In the genomic region with DNA sequence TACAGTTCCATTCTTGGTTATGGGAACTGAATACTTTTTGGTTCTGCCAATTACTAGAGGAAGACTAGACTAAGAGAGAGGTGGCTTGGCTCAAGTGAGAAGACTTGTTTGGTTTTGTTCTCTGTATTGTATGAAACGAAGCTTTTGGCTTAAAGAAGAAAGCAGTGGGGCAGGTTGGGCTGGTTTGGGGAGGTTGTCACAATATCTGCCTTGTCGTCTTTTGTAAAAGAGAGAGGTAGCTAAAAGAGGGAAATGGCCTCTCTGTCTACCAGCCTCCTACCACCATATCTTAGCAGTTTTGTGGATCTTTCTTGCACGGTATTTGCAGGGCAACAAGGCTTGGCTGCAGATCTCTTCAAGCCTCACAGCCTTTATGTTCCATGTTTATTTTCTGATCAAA, we compare ENCODE assay signal across 30 mouse cellular contexts. TPM values are rescaled to one million over a fixed set of nuclear protein-coding genes. Genes with fewer than 3 reads are reported as not detected.
DNase-seq lines count a peak whose midpoint lies in the region; ATAC-seq and TF ChIP-seq lines count a peak whose summit lies in the region.
"Had no signal": no experiment of that assay in that cellular context is flagged by ENCODE, and none has a peak within 500 bp of the region (broad histone marks: within the 10 kb centered on the region; RNA-seq: fewer than 3 reads in every experiment).

No protein-coding gene starts in this region.

- peak; percentile 4 for DNase-seq in kidney, adult 18-20 months
- DNase-seq in kidney, adult 8-10 months, result no peak
- peak; percentile 84 for DNase-seq in urinary bladder, postnatal 14 days (ENCODE audit: low spot score)
- no peak for DNase-seq in urinary bladder, postnatal 4 days (ENCODE audit: low spot score in 2 of 2)
- DNase-seq in fat pad, adult 2 months (ENCODE audit: extremely low read depth, low read depth, low spot score), result peak; percentile 70
- no peak for DNase-seq in stomach, postnatal 0 days (ENCODE audit: low spot score)
- no peak for DNase-seq in thymus, postnatal 4 days
- DNase-seq: adrenal gland, adult 8-10 months; cerebellum, adult 9-10 months; cerebellum, postnatal 36 days; gastrocnemius, adult 2 months; gastrocnemius, postnatal 36 days; heart, postnatal 14 days; kidney, adult 11 months; kidney, postnatal 36 days; layer of hippocampus, postnatal 36 days; left cerebral cortex, postnatal 4 days; liver, embryonic 13.5 days; midbrain, embryonic 14.5 days; thymus, adult 18-20 months; thymus, postnatal 25 days had no signal

- TF ChIP-seq EP300 in stomach, postnatal 0 days (optimal IDR thresholded peaks at IDR 0.05), result no peak

- no peak overlapping the region for H3K4me3 ChIP-seq in stomach, postnatal 0 days (ENCODE audit: low read depth, low read length)
- H3K4me3 ChIP-seq: forebrain, embryonic 10.5 days; forebrain, embryonic 15.5 days; gastrocnemius, adult 2 months; heart, embryonic 13.5 days; hindbrain, embryonic 10.5 days; hindbrain, embryonic 15.5 days; layer of hippocampus, adult 2 months; liver, embryonic 13.5 days; lung, embryonic 15.5 days had no signal

- no peak for TF ChIP-seq CTCF in stomach, postnatal 0 days (IDR thresholded peaks at IDR 0.05; ENCODE audit: low read depth)

- H3K4me1 ChIP-seq in stomach, postnatal 0 days (replicated peaks; ENCODE audit: control insufficient read depth, insufficient read depth), result no peaks in the 10 kb centered on the region
- H3K4me1 ChIP-seq: forebrain, embryonic 15.5 days; heart, embryonic 13.5 days; hindbrain, embryonic 10.5 days; hindbrain, embryonic 15.5 days; liver, embryonic 13.5 days had no signal

- H3K27me3 ChIP-seq in stomach, postnatal 0 days (ENCODE audit: control insufficient read depth, insufficient read depth, low read length), result no peaks in the 10 kb centered on the region
- H3K27me3 ChIP-seq: forebrain, embryonic 15.5 days; heart, embryonic 13.5 days; hindbrain, embryonic 15.5 days; liver, embryonic 13.5 days; lung, embryonic 15.5 days had no signal

- H3K36me3 ChIP-seq in stomach, postnatal 0 days (ENCODE audit: control insufficient read depth, insufficient read depth, low read length), result no peaks in the 10 kb centered on the region
- H3K36me3 ChIP-seq: forebrain, embryonic 10.5 days; forebrain, embryonic 15.5 days; G1E; heart, embryonic 13.5 days; hindbrain, embryonic 10.5 days; hindbrain, embryonic 15.5 days; liver, embryonic 13.5 days; lung, embryonic 15.5 days had no signal

- WGBS in stomach, postnatal 0 days, result 43% methylated on average over 3 of the region's 3 CpGs

- no peak overlapping the region for H3K9ac ChIP-seq in stomach, postnatal 0 days (ENCODE audit: low read length)
- H3K9ac ChIP-seq: forebrain, embryonic 15.5 days; heart, embryonic 13.5 days; hindbrain, embryonic 15.5 days; liver, embryonic 13.5 days; lung, embryonic 15.5 days had no signal

- H3K4me2 ChIP-seq in stomach, postnatal 0 days (replicated peaks; ENCODE audit: low read depth), result no peak overlapping the region
- H3K4me2 ChIP-seq: forebrain, embryonic 15.5 days; heart, embryonic 13.5 days; hindbrain, embryonic 15.5 days; liver, embryonic 13.5 days; lung, embryonic 15.5 days had no signal

- no peak for ATAC-seq in stomach, postnatal 0 days (ENCODE audit: low FRiP score, low TSS enrichment)
- ATAC-seq: forebrain, embryonic 15.5 days; inflammation-experienced regulatory T-cells, adult 6 months had no signal

- H3K9me3 ChIP-seq in stomach, postnatal 0 days (ENCODE audit: control insufficient read depth, low read length), result no peaks in the 10 kb centered on the region
- H3K9me3 ChIP-seq: forebrain, embryonic 10.5 days; forebrain, embryonic 15.5 days; heart, embryonic 13.5 days; hindbrain, embryonic 10.5 days; hindbrain, embryonic 15.5 days; liver, embryonic 13.5 days; lung, embryonic 15.5 days had no signal

- H3K27ac ChIP-seq in stomach, postnatal 0 days (replicated peaks), result peak overlapping the region; percentile 26; the same call in 1 of the 2 replicates
- H3K27ac ChIP-seq: forebrain, embryonic 10.5 days; forebrain, embryonic 15.5 days; gastrocnemius, adult 2 months; heart, embryonic 13.5 days; hindbrain, embryonic 10.5 days; hindbrain, embryonic 15.5 days; layer of hippocampus, adult 2 months; liver, embryonic 13.5 days; lung, embryonic 15.5 days had no signal

RNA-seq across cellular contexts. Expression of a gene that starts 14.0 kb away (rescaled TPM):
- 143 and 146 TPM in 2 replicates for polyA plus RNA-seq in stomach, postnatal 0 days (2015; fragmentation: Nextera tagmentation; extraction: Ambion mirVana)
- polyA plus RNA-seq: G1E; heart, embryonic 13.5 days; hindbrain, embryonic 10.5 days; inflammation-experienced regulatory T-cells, adult 6 months; liver, embryonic 13.5 days had no signal

RNA-seq across cellular contexts. Expression of a gene that starts 15.8 kb away (rescaled TPM):
- polyA plus RNA-seq in stomach, postnatal 0 days (2015; fragmentation: Nextera tagmentation; extraction: Ambion mirVana), result 3.8 and 5.8 TPM in 2 replicates
- polyA plus RNA-seq: forebrain, embryonic 10.5 days; forebrain, embryonic 15.5 days; G1E; inflammation-experienced regulatory T-cells, adult 6 months; midbrain, embryonic 14.5 days had no signal

Comparison
In these comparisons a context has a peak if more than half of its experiments do, and no peak if none do; other contexts are left out.
1. DNase-seq: peak in kidney, adult 18-20 months (single experiment), urinary bladder, postnatal 14 days (single experiment) and fat pad, adult 2 months (single experiment); none in kidney, adult 8-10 months (0 of 2), urinary bladder, postnatal 4 days (0 of 2), stomach, postnatal 0 days (single experiment) and thymus, postnatal 4 days (single experiment).